Mouse (Mus musculus) heart, postnatal 10 days (tissue): ENCODE results near the gene Tmem216. TPM values are rescaled to one million over a fixed set of nuclear protein-coding genes. Genes with fewer than 3 reads are reported as not detected.

ENCODE experiments used
- DNase-seq, 2 experiments: peaks; one replicate each; pipeline ENCODE4 v3.0.0; 2021
- intact Hi-C: fragments of 180-260 bp; cut with DNase I; formaldehyde crosslinking; loops from one replicate; pipeline ENCODE4 v1.15.1; 2025
- total RNA-seq, 2 experiments: library from RNA; stranded (reverse); gene quantifications; 2 replicates each; pipeline ENCODE4 v1.2.3; 2021

Tmem216 gene
- total RNA-seq: 1 to 10 TPM; 4.5 to 4.9 TPM

DNA sequence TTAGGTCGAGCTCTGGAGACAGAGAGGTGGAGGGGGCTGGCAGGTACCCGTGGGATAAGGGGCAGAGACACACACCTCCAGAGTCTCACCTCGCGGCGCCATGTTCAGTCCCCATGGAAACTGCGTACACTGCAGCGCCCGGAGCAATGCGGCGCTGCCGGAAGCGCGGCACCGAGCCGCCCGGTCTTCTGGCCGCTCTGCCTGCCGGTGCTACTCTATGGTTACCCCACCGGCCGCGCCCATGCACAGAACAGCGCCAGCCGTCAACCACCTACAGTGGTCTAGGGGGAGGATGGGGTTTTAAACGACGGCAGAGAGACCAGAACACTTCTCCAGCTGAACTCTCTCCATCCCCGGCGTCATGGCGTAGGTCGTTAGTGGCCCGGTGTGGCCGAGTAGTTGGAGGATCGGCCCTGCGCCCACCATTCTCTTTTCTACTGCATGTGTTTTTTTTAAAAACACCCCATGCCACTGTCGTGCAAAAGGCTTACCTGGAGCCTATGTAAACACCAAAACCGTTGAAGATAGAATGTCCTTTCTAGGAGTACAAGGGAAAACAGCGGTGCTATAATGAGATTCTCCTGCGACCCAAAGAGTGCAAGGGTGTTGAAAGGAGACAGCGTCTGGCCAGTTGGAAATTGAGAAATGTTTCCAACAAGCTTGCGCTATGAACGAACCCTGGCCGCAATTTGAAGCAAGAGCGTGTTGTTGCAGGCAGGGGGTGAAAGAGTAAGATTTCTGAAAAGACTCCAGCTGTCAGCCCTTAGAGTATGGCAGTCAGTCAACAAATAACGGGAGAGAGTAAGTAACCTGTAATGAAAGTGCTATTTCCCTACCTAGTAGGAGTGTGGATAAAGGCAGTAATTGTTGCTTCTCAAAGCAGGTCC lies at the start of gene Tmem216:
Tmem216 (minus strand) TSS at position 615 of the 887 bp plus-strand sequence.
- intact Hi-C loops: loop anchor here (1.0 to 2.0 kb wide), 2 partner anchors 21 to 49 kb away; partner anchors contain the start of genes Cyb561a3, Ddb1, Tkfc and Tmem138
- DNase-seq: peak; percentile 87 to 88

DNA sequence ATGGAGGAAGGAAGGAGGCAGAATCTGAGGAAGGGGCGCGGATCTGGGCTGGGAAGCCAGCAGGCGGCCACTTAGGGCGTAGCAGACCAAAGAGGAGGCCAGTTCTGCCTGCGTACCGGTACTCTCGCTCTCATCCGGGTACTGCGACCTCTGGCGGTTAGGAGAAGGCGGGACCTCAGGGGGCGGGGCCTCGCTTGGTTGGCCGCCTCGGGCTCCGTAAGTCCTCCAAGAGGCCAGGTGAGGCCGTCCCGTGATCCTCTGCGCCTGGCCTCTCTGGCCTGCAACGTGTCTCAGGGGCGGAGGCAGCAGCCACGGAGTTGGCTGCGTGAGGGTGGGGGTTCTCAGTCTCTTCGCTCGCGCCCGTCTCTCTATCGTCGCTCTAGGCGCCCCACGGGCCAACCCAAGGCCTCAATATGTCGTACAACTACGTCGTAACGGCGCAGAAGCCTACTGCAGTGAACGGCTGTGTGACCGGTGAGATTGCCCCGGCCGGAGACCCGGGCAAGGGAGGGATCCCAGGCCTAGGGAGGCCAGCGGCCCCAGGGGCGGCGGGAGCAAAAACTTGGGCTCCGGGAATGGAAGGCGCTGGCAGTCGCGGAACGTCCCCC lies 49.4 kb upstream of the Tmem216 start, which contains the start of the genes Ddb1 and Tkfc:
Ddb1 (plus strand) TSS at position 35 of the 608 bp plus-strand sequence.
Tkfc (minus strand) TSS at position 362 of the 608 bp plus-strand sequence.
- intact Hi-C loops: loop anchor here (1.0 kb wide), 1 partner anchor 50 kb away; no protein-coding TSS in a partner anchor
- peak; percentile 99 to 100 for DNase-seq

DNA sequence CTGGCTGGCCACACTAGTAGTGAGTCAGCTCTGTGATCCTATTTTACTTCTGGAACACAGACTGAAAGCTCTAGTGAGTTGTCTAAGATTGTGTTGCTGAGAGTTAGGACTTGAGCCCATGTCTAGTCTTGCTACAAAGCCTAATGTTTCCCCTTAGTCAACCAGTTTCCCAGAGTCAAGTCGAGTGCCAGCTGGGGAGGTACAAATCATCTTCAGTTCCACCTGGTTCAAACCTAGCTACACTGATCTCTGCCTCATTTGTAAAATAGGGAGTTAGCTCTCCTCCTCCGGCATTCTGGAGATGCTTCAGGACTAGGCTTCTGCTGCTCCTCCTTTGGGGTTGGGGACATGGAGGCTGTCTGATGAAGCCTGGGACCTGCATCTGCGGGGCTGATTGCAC lies 48.5 kb upstream of the Tmem216 start:
- DNase-seq: peak in 1 of 2 experiments; percentile 8
- intact Hi-C loops: no loop called here

DNA sequence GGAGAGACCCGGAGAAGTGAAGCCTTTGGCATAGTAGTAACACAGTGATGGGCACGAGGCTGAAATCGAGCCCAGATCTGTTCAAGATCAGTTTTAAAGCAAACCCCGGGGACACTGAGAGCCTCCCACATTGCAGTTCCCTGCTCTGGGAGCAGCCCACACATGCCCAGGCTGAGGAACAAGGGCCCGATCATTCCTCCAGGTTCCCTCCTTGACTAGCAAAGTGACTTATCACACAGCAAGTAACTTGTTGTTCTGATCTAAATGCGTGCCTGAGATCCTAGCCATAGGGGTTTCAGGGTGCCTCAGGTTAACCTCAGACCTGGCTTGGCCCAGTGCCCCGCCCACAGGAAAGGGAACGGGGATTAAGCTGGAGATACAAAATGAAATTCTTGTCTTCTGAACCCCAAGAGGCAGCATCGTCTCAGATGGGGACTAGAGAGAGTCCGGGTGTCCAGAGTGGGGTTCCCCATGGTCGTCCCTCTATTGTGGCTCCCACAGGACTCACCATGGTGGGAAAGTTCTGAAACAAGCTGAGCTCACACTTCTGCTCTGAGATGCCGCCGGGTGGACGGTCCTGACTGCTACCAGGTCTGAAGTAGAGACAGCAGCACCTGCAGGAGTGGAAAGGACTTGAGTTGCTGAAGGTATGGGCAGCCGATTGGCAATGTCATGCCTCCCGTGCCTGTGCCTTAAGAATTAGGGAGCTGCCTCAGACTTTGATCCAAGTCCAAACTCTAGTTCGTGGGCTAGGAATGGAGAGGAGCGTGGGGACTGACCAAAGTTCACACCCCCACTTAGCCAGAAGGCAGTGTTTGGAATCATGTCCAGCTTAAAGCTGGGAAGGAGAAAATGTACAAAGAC lies 47.9 kb upstream of the Tmem216 start:
- intact Hi-C loops: loop anchor here (1.0 kb wide), 1 partner anchor 27 kb away; the partner anchor contains the start of genes Cyb561a3 and Tmem138
- peak; percentile 6 to 9 for DNase-seq

DNA sequence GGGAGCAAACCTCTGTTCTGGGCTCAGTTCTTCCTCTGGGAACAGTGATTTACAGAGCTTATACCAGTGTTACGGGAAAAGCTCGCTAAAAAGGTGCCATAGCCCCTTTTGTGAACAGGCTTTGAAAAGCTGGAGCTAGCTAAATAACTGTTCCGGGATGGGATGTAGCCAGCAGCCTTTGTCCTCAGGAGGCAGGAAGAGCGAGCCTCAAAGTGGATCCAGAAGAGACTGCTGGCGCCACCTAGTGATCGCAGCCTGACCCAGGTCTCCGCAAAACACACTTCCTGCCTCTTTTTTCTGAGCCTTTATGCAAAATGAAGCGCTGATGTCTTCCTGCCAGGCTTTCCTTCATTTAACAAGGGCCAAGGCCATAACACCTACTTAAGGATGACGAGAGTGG lies 46.7 kb upstream of the Tmem216 start:
- intact Hi-C loops: loop anchor here (1.0 kb wide), 1 partner anchor 25 kb away; the partner anchor contains the start of genes Cyb561a3 and Tmem138
- DNase-seq: peak; percentile 92 to 94

DNA sequence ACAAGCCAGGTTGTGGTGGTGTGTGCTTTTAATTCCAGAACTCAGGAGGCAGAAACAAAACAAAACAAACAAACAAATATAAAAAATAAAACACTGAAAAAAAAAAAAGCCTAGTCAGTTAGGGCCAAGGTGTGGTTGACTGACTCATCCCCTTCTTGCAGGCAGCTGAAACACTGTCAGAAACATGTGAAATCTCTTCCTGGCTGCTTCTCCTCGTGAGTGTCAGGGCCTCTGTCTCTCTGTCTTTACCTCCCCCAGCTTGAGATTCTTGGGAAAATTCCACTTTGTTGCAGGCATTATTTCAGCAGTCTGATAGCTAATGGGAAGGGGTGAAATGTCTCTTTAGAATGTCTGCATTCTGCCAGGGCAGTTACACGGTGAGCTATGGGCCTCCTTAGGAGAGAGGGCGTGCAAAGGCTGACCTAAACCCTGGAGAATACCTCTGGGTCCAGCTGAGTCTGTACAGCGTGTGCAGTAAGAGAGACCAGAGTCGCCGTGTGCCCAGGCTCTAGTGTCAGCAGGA lies 46.3 kb upstream of the Tmem216 start:
- DNase-seq: no peak
- intact Hi-C loops: no loop called here

DNA sequence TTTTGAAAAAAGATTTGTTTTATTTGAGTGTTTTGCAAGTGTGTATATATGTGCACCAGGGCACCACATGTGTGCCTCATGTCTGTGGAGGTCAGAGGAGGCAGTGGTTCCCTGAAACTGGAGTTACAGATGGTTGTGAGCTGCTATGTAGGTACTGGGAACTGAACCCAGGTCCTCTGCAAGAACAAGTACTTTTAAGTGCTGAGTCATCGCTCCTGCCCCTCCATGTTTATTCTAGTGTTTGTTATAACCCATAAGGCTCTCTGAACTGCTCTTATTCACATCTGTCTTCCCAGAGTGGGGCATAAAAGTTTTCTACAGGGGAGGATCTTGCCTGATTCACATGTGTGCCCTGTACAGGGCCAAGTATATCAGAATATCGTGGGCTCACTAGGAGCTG lies 43.6 kb upstream of the Tmem216 start:
- intact Hi-C loops: no loop called here

DNA sequence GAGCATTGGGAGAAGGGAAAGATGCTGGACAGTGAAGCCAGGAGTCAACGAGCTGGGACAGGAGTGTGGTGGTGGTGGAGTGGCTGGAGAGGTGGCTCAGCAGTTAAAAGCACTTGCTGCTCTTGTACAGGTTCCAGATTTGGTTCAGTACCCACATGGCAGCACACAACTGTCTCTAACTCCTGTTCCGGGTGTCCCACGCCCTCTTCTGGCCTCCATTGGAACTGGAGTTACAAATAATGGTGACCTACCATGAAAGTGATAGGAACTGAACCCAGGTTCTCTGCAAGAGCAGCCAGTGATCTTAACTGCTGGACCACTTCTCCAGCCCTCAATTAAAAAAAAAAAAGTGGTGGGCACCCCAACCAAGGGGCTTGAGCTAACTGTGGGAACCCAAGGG lies 42.1 kb upstream of the Tmem216 start:
- no peak for DNase-seq
- intact Hi-C loops: no loop called here

More for the DNA sequence above, 43.6 kb upstream of the Tmem216 start:
- DNase-seq: no peak

DNA sequence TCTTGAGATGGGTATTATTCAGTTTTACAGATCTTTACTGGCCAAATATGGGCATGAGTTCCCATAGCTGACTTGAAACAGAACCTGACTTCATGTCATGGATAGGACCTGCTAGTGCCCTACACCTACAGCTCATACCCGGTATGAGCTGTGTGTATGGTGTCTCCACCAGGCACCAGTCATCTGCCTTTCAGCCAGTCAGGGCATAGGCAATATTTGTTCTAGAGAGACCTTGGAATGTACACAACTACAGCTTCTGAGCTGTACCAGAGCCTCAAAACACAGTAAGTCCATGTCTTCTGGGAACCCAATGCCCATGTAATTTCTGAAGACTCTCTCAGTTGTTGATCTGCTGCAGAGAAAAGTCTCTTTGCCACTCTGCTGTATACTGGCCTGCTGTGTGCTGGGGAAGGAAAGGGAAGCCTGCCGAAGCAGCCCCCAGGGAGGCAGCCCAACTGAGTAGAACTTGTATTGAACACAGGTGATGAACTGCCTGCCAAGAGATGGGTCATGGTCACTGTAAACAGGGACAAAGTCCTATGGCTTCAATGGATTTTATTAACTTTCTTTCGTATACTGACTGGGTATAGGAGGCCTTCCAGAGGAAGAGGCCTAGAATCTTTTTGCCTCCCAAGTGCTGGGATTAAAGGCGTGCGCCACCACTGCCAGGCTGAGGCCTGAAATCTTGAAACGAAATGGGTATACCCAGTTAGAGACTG lies 35.8 kb upstream of the Tmem216 start:
- DNase-seq: no peak
- intact Hi-C loops: no loop called here

DNA sequence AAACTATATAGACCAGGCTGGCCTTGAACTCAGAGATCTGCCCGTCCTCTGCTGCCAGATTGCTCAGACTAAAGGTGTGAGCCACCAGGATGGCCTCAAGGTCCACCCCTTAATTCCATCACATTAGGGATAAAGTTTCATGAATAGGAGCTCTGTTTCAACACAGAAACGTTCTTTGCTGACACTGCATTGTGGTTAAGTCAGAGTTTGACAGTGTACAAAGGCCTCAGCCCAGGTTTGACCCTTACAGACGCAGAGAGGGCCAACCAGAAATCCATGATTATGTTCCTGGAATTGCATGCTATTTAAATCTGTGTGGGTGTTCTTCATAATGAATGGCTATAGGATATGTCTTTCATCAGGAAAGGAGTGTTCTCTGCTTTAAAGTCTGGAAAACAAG lies 34.3 kb upstream of the Tmem216 start:
- intact Hi-C loops: no loop called here
- DNase-seq: no peak

DNA sequence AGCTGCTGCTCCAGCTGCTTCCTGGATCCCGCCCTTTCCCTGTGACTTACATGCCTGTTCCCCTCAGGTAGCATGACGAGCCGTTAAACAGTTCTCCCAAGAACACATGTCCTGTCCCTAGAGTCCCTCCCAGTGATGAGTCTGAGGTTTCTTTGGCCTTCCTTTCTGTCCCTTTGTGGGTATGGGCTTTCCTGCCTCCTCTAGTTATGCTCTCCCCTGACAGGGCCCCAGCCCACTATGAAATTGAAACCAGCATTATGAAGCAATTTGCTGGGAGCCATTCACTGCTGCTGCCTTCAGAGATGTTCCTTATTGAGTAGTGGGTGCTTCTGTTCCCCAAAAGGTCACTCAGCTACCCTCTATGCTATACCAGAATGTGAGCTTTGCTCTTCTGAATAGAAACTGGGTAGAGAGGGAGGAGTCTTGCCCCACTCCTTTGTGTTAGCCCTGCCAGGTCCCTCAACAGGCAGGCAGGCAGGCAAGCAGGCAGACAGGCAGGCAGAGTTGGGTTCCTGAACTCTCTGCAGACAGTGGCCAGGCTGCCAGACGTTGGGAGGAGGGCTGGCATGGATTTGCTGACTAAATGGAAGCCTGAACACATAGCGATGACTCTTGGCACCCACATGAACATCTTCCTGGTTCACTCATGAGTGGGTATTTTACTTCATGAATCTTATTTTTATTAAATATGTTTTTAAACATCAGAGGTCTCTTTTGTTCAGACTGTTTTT lies 33.3 kb upstream of the Tmem216 start:
- intact Hi-C loops: no loop called here
- no peak for DNase-seq

DNA sequence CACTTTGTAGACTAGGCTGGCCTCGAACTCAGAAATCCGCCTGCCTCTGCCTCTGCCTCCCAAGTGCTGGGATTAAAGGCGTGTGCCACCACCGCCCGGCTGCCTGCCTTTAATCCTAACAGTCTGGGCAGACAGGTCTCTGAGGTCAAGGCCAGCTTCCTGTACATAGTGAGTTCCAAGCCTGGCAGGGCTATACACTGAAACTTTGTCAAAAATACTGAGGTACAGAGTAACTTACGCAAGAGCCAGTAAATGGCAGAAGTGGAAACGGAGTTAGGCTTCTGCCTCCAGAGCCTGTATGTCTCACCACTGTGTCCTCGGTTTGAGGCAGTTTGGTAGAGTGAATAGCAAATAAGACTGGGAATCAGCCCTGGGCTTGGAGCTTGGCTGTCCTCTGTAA lies 31.2 kb upstream of the Tmem216 start:
- intact Hi-C loops: no loop called here
- DNase-seq: no peak

DNA sequence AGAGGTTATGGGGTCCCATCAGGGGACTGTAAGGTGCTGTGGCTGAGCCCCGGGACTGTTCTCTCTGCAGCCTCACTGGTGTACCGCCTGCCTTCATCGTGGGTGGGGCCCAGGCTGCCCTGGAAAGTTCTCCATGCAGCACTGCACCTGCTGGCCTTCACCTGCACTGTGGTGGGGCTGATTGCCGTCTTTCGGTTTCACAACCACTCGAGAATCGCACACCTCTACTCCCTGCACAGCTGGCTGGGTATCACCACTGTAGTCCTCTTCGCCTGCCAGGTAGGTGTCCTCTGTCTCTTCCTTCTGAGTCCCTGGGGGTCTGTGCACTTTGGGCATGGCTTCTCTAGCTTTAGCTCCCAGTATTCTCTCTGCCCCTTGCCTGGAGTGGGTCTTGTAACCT lies 29.1 kb upstream of the Tmem216 start:
- intact Hi-C loops: no loop called here
- no peak for DNase-seq

DNA sequence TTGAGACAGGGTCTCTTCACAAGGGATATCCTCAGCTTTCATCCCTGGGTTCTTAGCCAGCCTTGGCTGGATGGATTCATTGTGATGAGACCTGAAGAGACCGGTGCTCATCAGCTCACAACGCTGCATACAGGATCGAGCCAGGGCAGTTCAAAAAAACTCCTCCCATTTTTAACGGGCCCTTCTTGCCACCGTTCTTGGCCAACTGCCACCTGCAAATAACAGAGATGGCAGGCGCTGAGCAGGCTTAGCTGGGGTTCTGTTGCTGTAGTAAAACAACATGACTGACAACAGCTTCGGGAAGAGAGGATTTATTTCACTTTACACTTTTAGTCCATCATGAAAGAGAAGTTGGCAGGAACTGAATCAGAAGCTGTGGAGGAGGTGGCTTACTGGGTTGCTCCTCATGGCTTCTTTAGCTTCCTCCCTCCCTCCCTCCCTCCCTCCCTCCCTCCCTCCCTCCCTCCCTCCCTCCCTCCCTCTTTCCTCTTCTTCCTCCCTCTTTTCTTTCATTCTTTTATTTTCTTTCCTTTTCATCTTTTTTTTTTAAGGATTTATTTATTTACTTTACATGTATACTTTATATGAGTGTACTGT lies 27.6 kb upstream of the Tmem216 start:
- intact Hi-C loops: no loop called here
- peak in 1 of 2 experiments; percentile 28 for DNase-seq

DNA sequence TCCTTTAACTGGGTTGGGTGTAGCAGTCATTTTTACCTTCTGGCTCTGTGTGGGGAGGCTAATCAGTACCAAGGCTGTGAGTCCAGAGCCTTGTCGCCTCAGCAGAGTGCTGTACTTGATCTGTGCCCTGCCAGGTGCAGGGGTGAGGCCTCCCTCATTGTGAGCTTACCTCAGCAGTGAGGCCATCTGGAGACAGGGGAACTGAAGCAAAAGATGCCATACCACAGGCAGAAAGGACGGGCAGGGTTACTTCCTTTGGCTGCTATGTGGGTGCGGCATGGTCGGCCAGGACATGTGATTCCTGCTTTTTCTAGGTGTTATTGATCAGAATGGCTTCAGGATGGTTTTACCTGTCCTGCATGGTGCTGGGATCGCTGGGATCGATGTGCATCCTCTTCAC lies 25.9 kb upstream of the Tmem216 start:
- intact Hi-C loops: no loop called here
- no peak for DNase-seq

DNA sequence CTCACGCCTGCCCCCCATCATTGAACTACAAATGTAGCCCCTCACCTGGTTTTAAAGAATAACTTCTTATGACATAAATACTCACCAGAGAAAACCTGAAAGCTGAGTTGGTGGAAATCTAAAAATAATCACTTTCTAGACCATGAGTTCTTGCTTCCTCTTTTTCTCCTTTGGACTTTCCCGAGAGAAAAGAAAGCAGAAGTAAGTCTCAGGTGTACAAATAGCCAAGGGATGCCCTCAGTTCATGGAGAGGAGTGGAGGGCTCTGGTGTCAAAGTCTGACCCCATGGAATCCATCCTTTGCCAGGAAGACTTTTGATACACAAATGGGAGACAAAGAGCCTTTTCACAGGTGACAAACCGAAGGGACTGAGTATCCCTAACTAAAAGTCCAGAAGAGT lies 24.7 kb upstream of the Tmem216 start:
- intact Hi-C loops: no loop called here
- no peak for DNase-seq

DNA sequence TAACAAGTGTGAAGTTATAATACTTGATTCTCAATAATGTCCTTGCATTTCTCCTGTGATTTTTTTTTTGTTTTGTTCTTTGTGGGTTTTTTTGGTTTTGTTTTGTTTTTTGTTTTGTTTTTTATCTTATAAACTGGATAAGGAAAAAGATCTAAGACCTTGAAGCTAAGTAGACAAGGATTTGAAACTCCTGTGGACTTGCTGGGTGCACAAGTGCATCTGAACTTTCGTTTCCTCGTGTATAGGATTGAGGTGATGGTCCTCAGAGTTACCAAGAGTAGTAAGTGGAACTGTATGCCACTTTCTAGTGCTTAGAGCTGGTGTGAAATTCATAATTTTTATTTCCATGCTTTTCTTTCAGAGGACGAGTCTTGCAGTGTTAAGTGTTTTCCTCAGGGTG lies 24.1 kb upstream of the Tmem216 start:
- DNase-seq: no peak

DNA sequence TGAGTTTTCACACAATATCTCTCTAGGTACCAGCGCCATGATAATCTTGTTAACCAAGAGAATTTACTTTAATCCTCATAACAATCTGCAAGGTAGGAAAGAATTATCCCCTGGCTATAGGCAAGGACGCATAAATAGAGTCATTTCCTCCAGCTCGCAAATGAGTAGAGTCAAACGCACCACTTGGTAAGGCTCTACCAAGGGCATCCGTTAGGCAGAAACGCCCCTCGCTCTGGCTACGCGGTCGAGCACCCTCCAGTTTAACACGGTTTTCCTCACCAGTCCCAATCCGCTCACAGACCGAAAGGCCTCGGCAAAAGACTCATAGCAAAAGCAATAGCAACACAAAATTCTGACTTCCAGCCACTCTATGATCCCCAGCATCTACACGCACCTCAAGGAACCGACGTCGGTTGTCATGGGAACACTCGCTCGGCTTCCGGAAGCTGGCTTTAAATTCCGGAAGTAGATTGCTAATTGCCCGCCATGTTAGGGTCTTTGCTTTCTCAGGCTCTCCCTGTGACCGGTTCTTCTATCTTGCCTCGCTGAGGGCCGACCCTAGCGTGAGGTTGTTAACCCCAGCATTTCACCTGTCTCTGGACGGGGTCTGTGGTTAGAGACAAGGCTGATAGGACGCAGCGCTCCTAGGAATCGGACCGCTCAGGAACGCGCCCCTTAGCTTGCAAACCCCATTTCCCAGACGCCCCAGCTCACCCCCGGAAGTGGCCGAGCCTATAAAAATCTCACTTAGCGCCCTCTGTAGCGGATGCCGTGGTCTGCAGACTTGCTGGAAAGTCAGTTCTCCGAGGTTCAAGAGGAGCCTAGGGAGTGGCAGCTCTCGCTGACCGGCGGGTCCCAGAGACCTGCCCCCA lies 20.9 kb upstream of the Tmem216 start, which contains the start of the genes Cyb561a3 and Tmem138:
Cyb561a3 (plus strand) TSS at position 483 of the 872 bp plus-strand sequence.
Tmem138 (minus strand) TSS at position 673 of the 872 bp plus-strand sequence.
- peak; percentile 95 to 96 for DNase-seq
- intact Hi-C loops: loop anchor here (1.0 to 2.0 kb wide), 2 partner anchors 20 to 26 kb away; partner anchors contain the start of gene Tmem216

More for the DNA sequence above, 24.1 kb upstream of the Tmem216 start:
- intact Hi-C loops: no loop called here
